Mouse (Mus musculus) thymus, adult 2 months (tissue): Measurements from ENCODE around the gene Tmem141.

ENCODE experiments used
- CTCF ChIP-seq: fragments of 200-500 bp; IDR thresholded peaks from 2 replicates; pipeline ENCODE4 v1.5.1; 2012; ENCODE audit warnings: mild to moderate bottlenecking, control low read depth, low read length, moderate library complexity, borderline replicate concordance; ENCODE audit not compliant: control insufficient read depth, poor library complexity, insufficient read depth; ENCODE audit errors: extremely low read depth
- POLR2A ChIP-seq: fragments of 200-500 bp; IDR thresholded peaks from 2 replicates; pipeline ENCODE4 v1.6.1; 2012; ENCODE audit warnings: mild to moderate bottlenecking, low read length, control low read depth, moderate library complexity; ENCODE audit not compliant: control insufficient read depth, poor library complexity, insufficient read depth; ENCODE audit errors: extremely low read depth

- TF ChIP-seq CTCF = no peak
- TF ChIP-seq POLR2A = no peak
Measured at GRCm38 (mm10) chr2:25660279-25660678, 38.5 kb upstream of the Tmem141 start.
